Mouse (Mus musculus): ENCODE measurements around the gene H1f0. TPM values are rescaled to one million over a fixed set of nuclear protein-coding genes. Genes with fewer than 3 reads are reported as not detected.
"Not testable (repeated sequence)": the region's sequence is repeated elsewhere in the genome, so short reads cannot be mapped to it uniquely, and the experiment has no call there.

H1f0 gene
- polyA plus RNA-seq, 1 experiment: 15.5 TPM

GRCm38 (mm10) chr15:79028823-79029484 lies 704 bp downstream of the H1f0 start:
- TF ChIP-seq TAL1 (IDR thresholded peaks at IDR 0.05; ENCODE audit: low read length) (no peak), GATA1 (IDR thresholded peaks at IDR 0.05; ENCODE audit: low read length) (no peak)
- no peaks in the 10 kb centered on the region for H3K36me3 ChIP-seq (ENCODE audit: control insufficient read depth)
- H3K27me3 ChIP-seq (ENCODE audit: control insufficient read depth): peaks cover 87% of the 10 kb centered on the region
- peak overlapping the region; percentile 67 for H3K4me3 ChIP-seq (replicated peaks)
- H3K9me3 ChIP-seq (ENCODE audit: control insufficient read depth, low read length): peaks cover 17% of the 10 kb centered on the region; the same call in 1 of the 2 replicates
- H3K4me1 ChIP-seq (ENCODE audit: control insufficient read depth): peaks cover 39% of the 10 kb centered on the region

DNA sequence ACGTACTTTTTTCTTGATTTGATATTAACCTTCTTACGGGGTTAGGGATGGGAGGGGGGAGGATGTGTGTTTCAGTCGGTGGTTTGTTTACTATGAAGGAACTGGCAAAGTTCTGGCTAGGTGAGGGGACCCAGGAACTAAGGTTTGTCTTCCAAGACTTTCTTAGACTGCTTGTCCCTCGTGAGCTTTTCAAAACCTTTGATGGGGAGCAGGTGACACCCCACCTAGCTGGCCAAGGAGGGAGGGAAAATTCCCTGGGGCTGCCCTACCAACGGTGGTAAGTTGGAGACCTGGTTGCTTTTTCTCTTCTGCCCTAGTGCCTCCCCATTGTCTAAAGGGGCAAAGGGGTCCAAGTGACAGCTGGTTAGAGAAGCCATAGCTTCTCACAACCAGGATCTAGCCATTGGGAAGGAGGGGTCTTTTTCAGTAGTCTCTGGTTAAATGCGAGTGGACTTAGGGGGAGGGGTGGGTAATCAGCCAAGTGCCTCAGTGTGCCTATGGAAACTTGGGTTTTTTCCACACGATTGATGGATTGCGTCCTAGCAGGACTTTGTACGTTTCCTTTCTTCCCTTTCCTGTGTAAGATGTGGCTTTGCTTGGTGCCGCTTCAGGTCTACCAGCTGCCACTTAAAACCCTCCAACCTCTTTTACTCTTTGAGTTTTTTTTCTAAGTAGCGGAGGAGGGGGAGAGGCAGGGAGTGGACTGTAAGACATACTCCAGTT lies 1.4 kb downstream of the H1f0 start:
- peaks cover 82% of the 10 kb centered on the region for H3K27me3 ChIP-seq (ENCODE audit: control insufficient read depth)
- H3K4me1 ChIP-seq (ENCODE audit: control insufficient read depth): peaks cover 39% of the 10 kb centered on the region
- H3K9me3 ChIP-seq (ENCODE audit: control insufficient read depth, low read length): peaks cover 17% of the 10 kb centered on the region; the same call in 1 of the 2 replicates
- no peaks in the 10 kb centered on the region; the same call in 1 of the 2 replicates for H3K36me3 ChIP-seq (ENCODE audit: control insufficient read depth)
- peak overlapping the region; percentile 67 for H3K4me3 ChIP-seq (replicated peaks)
- TF ChIP-seq TAL1 (IDR thresholded peaks at IDR 0.05; ENCODE audit: low read length): no peak
- TF ChIP-seq GATA1 (IDR thresholded peaks at IDR 0.05; ENCODE audit: low read length): no peak

GRCm38 (mm10) chr15:79030551-79031435 lies 2.5 kb downstream of the H1f0 start:
- Histone ChIP-seq H3K4me3 (replicated peaks) (peak overlapping the region; percentile 67), H3K36me3 (ENCODE audit: control insufficient read depth) (no peaks in the 10 kb centered on the region; the same call in 1 of the 2 replicates), H3K4me1 (ENCODE audit: control insufficient read depth) (peaks cover 39% of the 10 kb centered on the region), H3K27me3 (ENCODE audit: control insufficient read depth) (peaks cover 71% of the 10 kb centered on the region), H3K9me3 (ENCODE audit: control insufficient read depth, low read length) (peaks cover 17% of the 10 kb centered on the region; the same call in 1 of the 2 replicates)
- TF ChIP-seq TAL1 (IDR thresholded peaks at IDR 0.05; ENCODE audit: low read length) (no peak), GATA1 (IDR thresholded peaks at IDR 0.05; ENCODE audit: low read length) (no peak)

DNA sequence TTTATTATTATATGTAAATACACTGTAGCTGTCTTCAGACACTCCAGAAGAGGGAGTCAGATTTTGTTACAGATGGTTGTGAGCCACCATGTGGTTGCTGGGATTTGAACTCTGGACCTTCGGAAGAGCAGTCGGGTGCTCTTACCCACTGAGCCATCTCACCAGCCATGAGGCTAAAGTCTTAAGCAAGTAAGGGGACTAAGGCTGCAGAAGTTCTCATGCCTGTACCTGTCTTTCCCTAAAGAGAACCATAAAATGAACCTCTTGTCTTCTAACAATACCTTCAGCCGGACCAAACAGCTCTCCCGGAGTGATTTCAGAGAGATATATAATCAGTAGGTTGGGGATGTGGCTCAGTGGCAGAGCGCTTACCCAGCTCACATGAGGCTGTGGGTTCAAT lies 3.7 kb downstream of the H1f0 start:
- not testable (repeated sequence) for H3K36me3 ChIP-seq (ENCODE audit: control insufficient read depth); H3K4me3 ChIP-seq (replicated peaks)
- Histone ChIP-seq H3K27me3 (ENCODE audit: control insufficient read depth) (peaks cover 60% of the 10 kb centered on the region), H3K4me1 (ENCODE audit: control insufficient read depth) (peaks cover 39% of the 10 kb centered on the region), H3K9me3 (ENCODE audit: control insufficient read depth, low read length) (peaks cover 17% of the 10 kb centered on the region; the same call in 1 of the 2 replicates)

DNA sequence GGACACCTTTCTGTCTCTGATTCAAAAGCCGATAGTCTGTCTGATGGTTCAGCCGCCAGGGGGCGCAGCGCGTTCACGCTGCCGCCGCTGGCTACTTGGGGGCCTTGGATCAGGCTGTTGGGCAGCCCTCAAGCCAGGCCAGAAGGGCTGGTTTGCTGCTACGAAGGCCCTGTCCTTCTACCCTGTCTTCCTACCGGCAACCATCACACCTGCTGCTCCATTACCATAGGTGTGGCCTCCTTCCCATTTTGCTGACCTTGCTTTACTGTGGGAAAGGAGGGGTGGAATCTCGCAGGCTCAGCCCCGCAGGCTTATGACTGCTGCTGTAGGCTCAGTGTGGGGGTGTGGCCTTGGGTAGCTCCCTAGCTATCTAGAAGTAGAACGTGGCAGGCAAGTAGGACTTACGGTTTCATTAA lies 9.7 kb downstream of the H1f0 start:
- H3K4me1 ChIP-seq (ENCODE audit: control insufficient read depth): peaks cover 31% of the 10 kb centered on the region
- no peaks in the 10 kb centered on the region; the same call in 1 of the 2 replicates for H3K9me3 ChIP-seq (ENCODE audit: control insufficient read depth, low read length)
- peak overlapping the region; percentile 37 for H3K4me3 ChIP-seq (replicated peaks)
- peaks cover 9% of the 10 kb centered on the region; the same call in 1 of the 2 replicates for H3K36me3 ChIP-seq (ENCODE audit: control insufficient read depth)
- H3K27me3 ChIP-seq (ENCODE audit: control insufficient read depth): peaks cover 36% of the 10 kb centered on the region
- TF ChIP-seq TAL1 (IDR thresholded peaks at IDR 0.05; ENCODE audit: low read length) (no peak), GATA1 (IDR thresholded peaks at IDR 0.05; ENCODE audit: low read length) (no peak)

- TF ChIP-seq TAL1 (IDR thresholded peaks at IDR 0.05; ENCODE audit: low read length) (no peak), GATA1 (IDR thresholded peaks at IDR 0.05; ENCODE audit: low read length) (no peak)
- H3K4me1 ChIP-seq (ENCODE audit: control insufficient read depth): peaks cover 34% of the 10 kb centered on the region
- peaks cover 40% of the 10 kb centered on the region for H3K27me3 ChIP-seq (ENCODE audit: control insufficient read depth)
- H3K4me3 ChIP-seq (replicated peaks): peak overlapping the region; percentile 37
- H3K9me3 ChIP-seq (ENCODE audit: control insufficient read depth, low read length): no peaks in the 10 kb centered on the region; the same call in 1 of the 2 replicates
- peaks cover 9% of the 10 kb centered on the region; the same call in 1 of the 2 replicates for H3K36me3 ChIP-seq (ENCODE audit: control insufficient read depth)
Observed at GRCm38 (mm10) chr15:79038331-79038730, 10.1 kb downstream of the H1f0 start.

DNA sequence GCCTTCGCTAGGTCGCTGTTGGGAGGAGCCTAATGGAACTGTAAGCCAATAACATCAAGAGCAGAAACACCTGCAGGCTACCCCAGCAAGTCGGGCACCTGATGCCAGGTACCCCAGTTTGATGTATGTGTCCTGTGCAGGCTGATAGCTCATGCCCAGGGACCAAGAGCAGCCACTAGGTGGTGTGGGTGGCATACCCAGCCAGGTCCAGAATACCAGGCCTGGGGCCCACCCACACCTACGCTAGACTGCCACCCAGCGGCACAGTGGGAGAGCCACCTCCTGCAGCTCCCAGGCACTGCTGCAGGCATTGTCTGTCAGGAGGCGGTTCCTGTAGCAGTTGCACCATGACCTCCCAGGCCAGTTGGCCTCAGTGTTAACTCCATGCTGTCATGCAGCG lies 10.6 kb downstream of the H1f0 start:
- Histone ChIP-seq H3K27me3 (ENCODE audit: control insufficient read depth) (peaks cover 43% of the 10 kb centered on the region), H3K4me1 (ENCODE audit: control insufficient read depth) (peaks cover 34% of the 10 kb centered on the region), H3K36me3 (ENCODE audit: control insufficient read depth) (peaks cover 9% of the 10 kb centered on the region; the same call in 1 of the 2 replicates), H3K4me3 (replicated peaks) (no peak overlapping the region), H3K9me3 (ENCODE audit: control insufficient read depth, low read length) (no peaks in the 10 kb centered on the region; the same call in 1 of the 2 replicates)
- TF ChIP-seq GATA1 (IDR thresholded peaks at IDR 0.05; ENCODE audit: low read length): no peak
- TF ChIP-seq TAL1 (IDR thresholded peaks at IDR 0.05; ENCODE audit: low read length): no peak

- H3K4me3 ChIP-seq (replicated peaks): no peak overlapping the region
- no peaks in the 10 kb centered on the region; the same call in 1 of the 2 replicates for H3K9me3 ChIP-seq (ENCODE audit: control insufficient read depth, low read length)
- no peak for TF ChIP-seq GATA1 (IDR thresholded peaks at IDR 0.05; ENCODE audit: low read length)
- no peak for TF ChIP-seq TAL1 (IDR thresholded peaks at IDR 0.05; ENCODE audit: low read length)
- peaks cover 62% of the 10 kb centered on the region for H3K27me3 ChIP-seq (ENCODE audit: control insufficient read depth)
- H3K4me1 ChIP-seq (ENCODE audit: control insufficient read depth): peaks cover 34% of the 10 kb centered on the region
- peaks cover 9% of the 10 kb centered on the region; the same call in 1 of the 2 replicates for H3K36me3 ChIP-seq (ENCODE audit: control insufficient read depth)
Observed at GRCm38 (mm10) chr15:79040501-79041416, 12.5 kb downstream of the H1f0 start.

Data from erythroblast, embryonic 14.5 days (primary cell).